ENCODE assay signal across 25 mouse cellular contexts in the genomic region with DNA sequence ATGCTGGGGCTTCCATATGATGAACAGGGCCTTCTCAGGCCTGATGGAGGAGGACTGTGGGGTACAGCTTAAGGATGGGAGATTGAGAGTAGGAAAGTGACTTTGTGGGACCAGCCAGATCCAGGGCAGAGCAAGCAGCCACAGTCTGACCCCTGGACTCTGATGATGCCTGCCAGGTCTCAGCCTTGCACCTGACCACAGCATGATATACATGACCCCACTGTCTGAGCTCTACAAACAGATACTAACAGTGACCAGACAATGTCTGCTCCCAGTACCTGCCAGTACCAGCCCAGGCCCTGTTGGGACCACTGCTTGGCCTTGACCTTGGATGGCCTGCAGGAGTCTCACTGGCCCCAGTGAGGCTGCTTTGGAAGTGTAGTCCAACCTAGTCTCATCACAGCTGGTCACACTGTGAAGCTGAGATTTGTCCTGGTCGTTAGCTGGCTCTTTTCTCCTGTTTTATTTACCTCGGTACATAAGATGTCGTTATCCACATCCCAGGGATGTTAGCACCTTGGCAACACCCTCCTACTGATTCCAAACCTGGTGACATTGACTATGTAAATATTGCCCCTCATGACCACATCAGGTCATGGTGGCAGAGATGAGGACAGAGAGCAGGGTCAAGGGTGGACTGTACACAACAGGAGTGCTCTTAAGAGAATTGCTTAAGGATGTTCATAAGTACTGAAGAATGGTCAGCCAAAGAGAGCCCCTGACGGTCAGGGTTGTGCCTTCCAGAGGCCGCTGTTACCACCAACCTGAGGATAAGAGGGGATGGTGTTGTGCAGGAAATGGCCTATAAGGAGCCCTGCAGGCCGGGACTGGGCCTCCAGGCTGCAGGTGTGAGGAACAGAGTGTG. TPM values are rescaled to one million over a fixed set of nuclear protein-coding genes. Genes with fewer than 3 reads are reported as not detected.
DNase-seq lines count a peak whose midpoint lies in the region; ATAC-seq and TF ChIP-seq lines count a peak whose summit lies in the region.
"Had no signal": no experiment of that assay in that cellular context is flagged by ENCODE, and none has a peak within 500 bp of the region (broad histone marks: within the 10 kb centered on the region; RNA-seq: fewer than 3 reads in every experiment).

No protein-coding gene starts in this region.

- H3K4me1 ChIP-seq in liver, adult 2 months (ENCODE audit: control insufficient read depth, insufficient read depth, low read length), result peaks cover 32% of the 10 kb centered on the region
- no peaks in the 10 kb centered on the region for H3K4me1 ChIP-seq in liver, embryonic 11.5 days (replicated peaks; ENCODE audit: control insufficient read depth, insufficient read depth, low read length)
- H3K4me1 ChIP-seq: embryonic facial prominence, embryonic 13.5 days had no signal

- no peak overlapping the region for H3K4me2 ChIP-seq in liver, embryonic 11.5 days
- H3K4me2 ChIP-seq: embryonic facial prominence, embryonic 13.5 days; forebrain, embryonic 12.5 days; forebrain, embryonic 15.5 days; heart, embryonic 11.5 days; hindbrain, embryonic 12.5 days; hindbrain, embryonic 15.5 days had no signal

- H3K27ac ChIP-seq in liver, adult 2 months (replicated peaks; ENCODE audit: insufficient read depth, low read depth, low read length), result peak overlapping the region; percentile 56
- H3K27ac ChIP-seq in liver, embryonic 11.5 days (ENCODE audit: low read depth, low read length), result no peak overlapping the region
- H3K27ac ChIP-seq: embryonic facial prominence, embryonic 10.5 days; embryonic facial prominence, embryonic 13.5 days; forebrain, embryonic 12.5 days; forebrain, embryonic 15.5 days; hindbrain, embryonic 12.5 days; hindbrain, embryonic 15.5 days had no signal

- no peaks in the 10 kb centered on the region for H3K27me3 ChIP-seq in liver, adult 2 months (ENCODE audit: control insufficient read depth, insufficient read depth, low read length)
- H3K27me3 ChIP-seq in liver, embryonic 11.5 days (replicated peaks; ENCODE audit: control insufficient read depth, insufficient read depth, low read length), result no peaks in the 10 kb centered on the region
- H3K27me3 ChIP-seq: embryonic facial prominence, embryonic 13.5 days; forebrain, embryonic 12.5 days; forebrain, embryonic 15.5 days; hindbrain, embryonic 12.5 days; hindbrain, embryonic 15.5 days had no signal

- H3K4me3 ChIP-seq in liver, adult 2 months (ENCODE audit: insufficient read depth, low read depth, low read length), result no peak overlapping the region
- H3K4me3 ChIP-seq in liver, embryonic 11.5 days (ENCODE audit: low read depth, low read length), result no peak overlapping the region
- H3K4me3 ChIP-seq: embryonic facial prominence, embryonic 10.5 days; embryonic facial prominence, embryonic 13.5 days; erythroblast, embryonic 14.5 days; forebrain, embryonic 12.5 days; forebrain, embryonic 15.5 days; hindbrain, embryonic 12.5 days; hindbrain, embryonic 15.5 days had no signal

- peaks cover 13% of the 10 kb centered on the region; the same call in 1 of the 2 replicates for H3K79me2 ChIP-seq in liver, adult 2 months (ENCODE audit: control insufficient read depth, insufficient read depth, low read length)

- no peak for TF ChIP-seq POLR2A in liver, adult 2 months (IDR thresholded peaks at IDR 0.05; ENCODE audit: extremely low read depth, insufficient read depth, low read length)

- H3K9me3 ChIP-seq in liver, embryonic 11.5 days (ENCODE audit: control insufficient read depth, low read length), result no peaks in the 10 kb centered on the region
- H3K9me3 ChIP-seq: embryonic facial prominence, embryonic 10.5 days; embryonic facial prominence, embryonic 13.5 days; forebrain, embryonic 12.5 days; forebrain, embryonic 15.5 days; hindbrain, embryonic 12.5 days; hindbrain, embryonic 15.5 days had no signal

- DNase-seq in liver, adult 2 months (ENCODE audit: extremely low read depth, low read depth, low spot score), result peak; percentile 84
- DNase-seq in liver, embryonic 11.5 days (ENCODE audit: low spot score), result no peak
- peak; percentile 38 to 59 for DNase-seq in lung, adult 18-20 months
- DNase-seq in lung, postnatal 4 days, result no peak
- DNase-seq in lung, postnatal 25 days (ENCODE audit: low spot score), result peak; percentile 41
- no peak for DNase-seq in lung, postnatal 14 days
- peak; percentile 53 for DNase-seq in lung, postnatal 36 days
- DNase-seq in thymus, postnatal 4 days, result no peak
- DNase-seq: adrenal gland, adult 2 months; adrenal gland, postnatal 36 days; cerebellum, adult 2 months; cerebellum, adult 9-11 months; cerebellum, postnatal 36 days; embryo, embryonic 11 days; gastrocnemius, postnatal 14 days; heart, adult 11 months had no signal

- H3K9ac ChIP-seq in liver, adult 2 months (ENCODE audit: low read depth, low read length), result peak overlapping the region; percentile 4
- H3K9ac ChIP-seq in liver, embryonic 11.5 days (ENCODE audit: low read depth, low read length), result no peak overlapping the region
- H3K9ac ChIP-seq: embryonic facial prominence, embryonic 13.5 days; forebrain, embryonic 12.5 days; forebrain, embryonic 15.5 days; hindbrain, embryonic 12.5 days; hindbrain, embryonic 15.5 days had no signal

- no peak for TF ChIP-seq CTCF in liver, adult 2 months (IDR thresholded peaks at IDR 0.05; ENCODE audit: low read depth, low read length)

- H3K36me3 ChIP-seq in liver, adult 2 months (ENCODE audit: control insufficient read depth, insufficient read depth, low read length), result peaks cover 49% of the 10 kb centered on the region
- no peaks in the 10 kb centered on the region for H3K36me3 ChIP-seq in liver, embryonic 11.5 days (ENCODE audit: control insufficient read depth, insufficient read depth, low read length)
- H3K36me3 ChIP-seq: embryonic facial prominence, embryonic 10.5 days; embryonic facial prominence, embryonic 13.5 days; forebrain, embryonic 12.5 days; forebrain, embryonic 15.5 days; hindbrain, embryonic 12.5 days; hindbrain, embryonic 15.5 days had no signal

- 40% methylated on average over 6 of the region's 6 CpGs for WGBS in liver, adult 2 months
- WGBS in liver, embryonic 11.5 days, result 68% methylated on average over 6 of the region's 6 CpGs

- no peak for ATAC-seq in liver, embryonic 11.5 days (replicated peaks; ENCODE audit: low FRiP score)
- ATAC-seq: CD4-positive, CD25-positive, alpha-beta regulatory T cell, adult 4 months; forebrain, embryonic 15.5 days had no signal

RNA-seq across cellular contexts. Expression of a gene that starts 46.5 kb away (rescaled TPM):
- total RNA-seq in liver, adult 2 months (2014; rRNA removed), result 1.1 and 1.5 TPM in 2 replicates
- 1.0 and 1.5 TPM in 2 replicates for polyA plus RNA-seq in liver, adult 2 months (2012; rRNA removed)
- polyA plus RNA-seq in liver, embryonic 11.5 days (2014; fragmentation: Nextera tagmentation; extraction: Ambion mirVana), result 43.0 and 46.2 TPM in 2 replicates

Comparison
In these comparisons a context has a peak if more than half of its experiments do, and no peak if none do; other contexts are left out.
1. DNase-seq: peak in liver, adult 2 months (single experiment), lung, adult 18-20 months (2 of 2), lung, postnatal 25 days (single experiment) and lung, postnatal 36 days (single experiment); none in liver, embryonic 11.5 days (single experiment), lung, postnatal 4 days (0 of 2), lung, postnatal 14 days (single experiment) and thymus, postnatal 4 days (single experiment).
2. RNA of a gene that starts 46.5 kb away (polyA plus RNA-seq): 43.0 to 46.2 TPM in liver, embryonic 11.5 days; 1.0 to 1.5 TPM in liver, adult 2 months; every median in the first group is over 10 times any median in the second.